Mouse (Mus musculus) embryonic facial prominence, embryonic 15.5 days (tissue): ENCODE data around the gene Hs6st3. TPM values are rescaled to one million over a fixed set of nuclear protein-coding genes. Genes with fewer than 3 reads are reported as not detected.

Experiments
- ATAC-seq: fragments of 200-750 bp; cut with Nextera tagmentation; 2 replicates; pipeline ENCODE4 v1.8.0; 2017; ENCODE audit warnings: low read depth, moderate TSS enrichment; ENCODE audit not compliant: insufficient number of reproducible peaks, low FRiP score, low TSS enrichment
- H3K27ac ChIP-seq: fragments of 300-500 bp; sonication (generic); replicated peaks from 2 replicates; pipeline ENCODE4 v1.5.1; 2015; ENCODE audit warnings: mild to moderate bottlenecking, inconsistent platforms
- H3K27me3 ChIP-seq: fragments of 300-500 bp; sonication (generic); 2 replicates; pipeline ENCODE4 v1.6.1; 2015; ENCODE audit warnings: inconsistent platforms
- H3K36me3 ChIP-seq: fragments of 300-500 bp; sonication (generic); 2 replicates; pipeline ENCODE4 v1.6.1; 2015; ENCODE audit warnings: mild to moderate bottlenecking, inconsistent platforms
- H3K4me1 ChIP-seq: fragments of 300-500 bp; sonication (generic); 2 replicates; pipeline ENCODE4 v1.6.1; 2015; ENCODE audit warnings: inconsistent platforms
- H3K4me2 ChIP-seq: fragments of 300-500 bp; sonication (generic); replicated peaks from 2 replicates; pipeline ENCODE4 v1.6.1; 2015; ENCODE audit warnings: mild to moderate bottlenecking, inconsistent platforms
- H3K4me3 ChIP-seq: fragments of 300-500 bp; sonication (generic); replicated peaks from 2 replicates; pipeline ENCODE4 v1.5.1; 2015; ENCODE audit warnings: mild to moderate bottlenecking, inconsistent platforms
- H3K9ac ChIP-seq: fragments of 300-500 bp; sonication (generic); 2 replicates; pipeline ENCODE4 v1.6.1; 2015; ENCODE audit warnings: inconsistent platforms
- H3K9me3 ChIP-seq: fragments of 300-500 bp; sonication (generic); replicated peaks from 2 replicates; pipeline ENCODE4 v1.6.1; 2016; ENCODE audit warnings: inconsistent platforms
- WGBS: fragments of 180-500 bp; shearing (Covaris S2); methylation state at CpG from one replicate; pipeline ENCODE4 v1.1.7; 2015; 5-methylcytosine and 5-hydroxymethylcytosine counted together
- polyA plus RNA-seq: library from polyadenylated mRNA; unstranded; fragments of >200 nt; fragmentation: Nextera tagmentation; extraction: Ambion mirVana; gene quantifications from 2 replicates; pipeline ENCODE4 v1.2.1, GENCODE M21; 2015

The Hs6st3 gene
- polyA plus RNA-seq, 1 experiment from 2014 or later: 0.19 TPM

- H3K4me1 ChIP-seq: peaks cover 22% of the 10 kb centered on the region
- WGBS: under 1% methylated on average over 38 of the region's 38 CpGs
- no peaks in the 10 kb centered on the region for H3K9me3 ChIP-seq
- peak; percentile 82 for ATAC-seq
- peaks cover 46% of the 10 kb centered on the region for H3K27me3 ChIP-seq
- H3K9ac ChIP-seq: peak overlapping the region; percentile 45
- peak overlapping the region; percentile 63 for H3K4me3 ChIP-seq
- no peak overlapping the region for H3K27ac ChIP-seq
- peak overlapping the region; percentile 99 for H3K4me2 ChIP-seq
- no peaks in the 10 kb centered on the region for H3K36me3 ChIP-seq
These were observed 632 bp upstream of the Hs6st3 start for GRCm38 (mm10) chr14:119137512-119137905.

GRCm38 (mm10) chr14:119138786-119139100, 602 bp downstream of the Hs6st3 start:
- H3K4me3 ChIP-seq: peak overlapping the region; percentile 63
- H3K27ac ChIP-seq: no peak overlapping the region
- peaks cover 46% of the 10 kb centered on the region for H3K27me3 ChIP-seq
- 1% methylated on average over 20 of the region's 20 CpGs for WGBS
- peaks cover 22% of the 10 kb centered on the region for H3K4me1 ChIP-seq
- H3K9me3 ChIP-seq: no peaks in the 10 kb centered on the region
- peak overlapping the region; percentile 99 for H3K4me2 ChIP-seq
- H3K36me3 ChIP-seq: no peaks in the 10 kb centered on the region
- no peak for ATAC-seq
- no peak overlapping the region for H3K9ac ChIP-seq

DNA sequence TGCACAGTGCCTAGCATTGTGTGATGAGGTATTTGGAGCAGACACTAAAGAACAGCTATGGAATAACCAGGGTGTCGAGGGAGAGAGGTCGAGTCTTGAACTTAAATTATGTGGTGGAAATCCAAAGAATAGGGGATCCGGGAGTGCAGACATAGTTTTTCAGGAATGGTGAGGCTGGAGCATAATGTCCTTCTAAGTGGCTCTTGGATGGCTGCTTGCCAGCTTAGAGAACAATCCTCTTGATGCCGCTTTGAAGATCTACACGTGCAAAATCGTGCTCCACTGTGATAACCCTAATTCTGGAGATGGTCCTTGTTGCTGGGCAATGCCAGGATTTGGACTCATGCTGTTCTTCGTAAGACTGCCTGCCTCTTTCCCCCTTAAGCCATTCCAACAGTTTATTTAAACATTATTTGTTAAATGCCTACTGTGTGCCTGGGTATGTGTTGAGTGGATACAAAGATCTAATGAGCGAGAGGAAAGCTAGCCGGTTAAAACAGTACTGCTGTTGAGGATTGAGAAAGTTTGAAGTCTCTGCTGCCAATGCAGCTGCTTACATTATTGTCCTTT, 1.3 kb downstream of the Hs6st3 start:
- H3K9ac ChIP-seq: no peak overlapping the region
- H3K4me2 ChIP-seq: 0 out of 2 replicates have a peak overlapping the region, but pooled peaks have one; percentile 99
- H3K36me3 ChIP-seq: no peaks in the 10 kb centered on the region
- H3K4me1 ChIP-seq: peaks cover 22% of the 10 kb centered on the region
- no peak for ATAC-seq
- peak overlapping the region; percentile 63; the same call in 1 of the 2 replicates for H3K4me3 ChIP-seq
- 44% methylated on average over 9 of the region's 9 CpGs for WGBS
- H3K27ac ChIP-seq: no peak overlapping the region
- H3K27me3 ChIP-seq: peaks cover 44% of the 10 kb centered on the region
- H3K9me3 ChIP-seq: no peaks in the 10 kb centered on the region

DNA sequence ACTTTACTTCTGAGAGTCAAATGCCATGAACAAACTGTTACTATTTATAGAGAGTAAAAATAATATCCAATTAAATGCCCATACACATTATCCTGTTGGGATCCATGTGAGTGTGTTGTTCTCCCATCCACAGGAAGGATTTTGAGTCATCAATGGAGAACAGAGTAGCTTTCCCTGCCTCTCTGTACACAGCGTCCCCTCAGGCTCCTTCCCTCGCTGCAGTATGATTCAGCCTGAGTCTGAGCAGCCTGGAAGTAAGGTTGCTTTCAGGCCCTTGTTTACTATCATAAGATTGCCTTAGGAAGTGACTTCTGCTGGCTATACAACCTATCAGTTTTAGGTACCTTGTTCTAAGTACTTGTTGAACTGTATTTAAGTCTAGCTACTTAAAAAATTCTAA, 14.9 kb downstream of the Hs6st3 start:
- no peak for ATAC-seq
- Histone ChIP-seq H3K4me1 (no peaks in the 10 kb centered on the region), H3K4me2 (no peak overlapping the region), H3K36me3 (no peaks in the 10 kb centered on the region), H3K27ac (no peak overlapping the region), H3K27me3 (no peaks in the 10 kb centered on the region), H3K9me3 (peaks cover 11% of the 10 kb centered on the region; the same call in 1 of the 2 replicates), H3K9ac (no peak overlapping the region), H3K4me3 (no peak overlapping the region)
- WGBS: 46% methylated on average over 2 of the region's 2 CpGs

DNA sequence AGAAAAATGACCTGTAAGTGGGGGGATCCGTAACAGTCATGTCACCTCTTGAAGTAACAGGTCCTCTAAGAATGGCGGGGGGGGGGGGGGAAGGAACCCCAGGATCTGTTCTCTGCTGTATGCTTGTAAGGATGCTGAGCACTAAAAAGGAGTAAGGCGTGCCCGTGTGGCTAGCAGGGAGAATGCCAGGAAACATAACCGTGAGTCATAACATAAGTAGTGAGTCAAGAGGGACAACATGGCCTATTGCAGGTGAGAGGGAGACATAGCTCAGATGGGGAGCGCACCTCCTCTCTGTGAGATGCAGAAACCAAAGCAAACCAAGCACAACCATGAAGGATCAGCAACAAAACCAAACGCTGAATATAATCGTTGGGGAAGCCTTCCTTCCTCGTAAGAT, 55.8 kb downstream of the Hs6st3 start:
- Histone ChIP-seq H3K9me3 (no peaks in the 10 kb centered on the region), H3K27me3 (no peaks in the 10 kb centered on the region), H3K36me3 (no peaks in the 10 kb centered on the region), H3K4me1 (no peaks in the 10 kb centered on the region), H3K4me3 (no peak overlapping the region), H3K27ac (no peak overlapping the region), H3K4me2 (no peak overlapping the region), H3K9ac (no peak overlapping the region)
- ATAC-seq: no peak
- 84% methylated on average over 9 of the region's 9 CpGs for WGBS

- WGBS: 77% methylated on average over 7 of the region's 7 CpGs
- ATAC-seq: no peak
These were observed 65.4 kb downstream of the Hs6st3 start for GRCm38 (mm10) chr14:119203508-119203907.

DNA sequence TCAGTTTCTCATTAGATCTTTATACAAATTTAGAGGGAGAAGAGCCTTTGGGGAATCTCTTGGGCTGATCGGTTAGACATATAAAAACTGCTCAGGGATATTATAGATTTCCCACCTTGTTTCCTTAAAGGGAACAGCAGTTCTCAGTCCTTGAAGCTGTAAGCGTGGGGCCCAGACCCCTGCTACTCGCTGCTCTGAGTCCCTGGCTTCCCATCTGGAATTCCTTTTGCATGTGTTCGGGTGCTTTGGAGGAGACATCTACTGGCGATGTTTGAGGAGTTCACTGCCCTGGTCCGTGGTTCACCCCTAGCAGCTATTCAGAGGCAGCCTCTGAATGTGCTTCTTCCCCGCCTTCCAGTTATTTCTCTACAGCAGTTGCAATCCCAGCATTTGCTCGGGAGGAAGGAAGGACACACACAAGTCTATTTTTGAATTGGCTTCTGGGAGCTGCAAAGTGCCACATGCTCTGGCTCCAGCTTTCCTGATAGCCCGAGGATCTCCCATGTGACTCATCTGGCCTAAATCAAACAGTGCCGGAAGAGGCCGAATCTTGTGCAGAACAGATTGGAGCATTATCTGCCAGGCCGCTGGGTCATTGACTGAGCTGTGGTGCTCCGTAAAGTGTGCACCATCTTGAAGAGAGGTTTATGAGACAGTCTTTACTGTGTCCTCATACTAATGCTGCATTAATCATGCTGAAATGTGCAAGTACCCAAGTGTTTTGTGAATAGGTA, 77.6 kb downstream of the Hs6st3 start:
- Histone ChIP-seq H3K27ac (no peak overlapping the region), H3K36me3 (no peaks in the 10 kb centered on the region), H3K4me3 (no peak overlapping the region), H3K9ac (no peak overlapping the region), H3K4me1 (no peaks in the 10 kb centered on the region), H3K27me3 (no peaks in the 10 kb centered on the region), H3K4me2 (no peak overlapping the region), H3K9me3 (no peaks in the 10 kb centered on the region)
- no peak for ATAC-seq
- 54% methylated on average over 13 of the region's 13 CpGs for WGBS

More at GRCm38 (mm10) chr14:119203508-119203907, 65.4 kb downstream of the Hs6st3 start:
- H3K4me3 ChIP-seq: no peak overlapping the region
- H3K27ac ChIP-seq: no peak overlapping the region
- H3K9ac ChIP-seq: no peak overlapping the region
- H3K9me3 ChIP-seq: no peaks in the 10 kb centered on the region
- H3K4me1 ChIP-seq: no peaks in the 10 kb centered on the region
- no peaks in the 10 kb centered on the region for H3K36me3 ChIP-seq
- H3K27me3 ChIP-seq: no peaks in the 10 kb centered on the region
- no peak overlapping the region for H3K4me2 ChIP-seq

DNA sequence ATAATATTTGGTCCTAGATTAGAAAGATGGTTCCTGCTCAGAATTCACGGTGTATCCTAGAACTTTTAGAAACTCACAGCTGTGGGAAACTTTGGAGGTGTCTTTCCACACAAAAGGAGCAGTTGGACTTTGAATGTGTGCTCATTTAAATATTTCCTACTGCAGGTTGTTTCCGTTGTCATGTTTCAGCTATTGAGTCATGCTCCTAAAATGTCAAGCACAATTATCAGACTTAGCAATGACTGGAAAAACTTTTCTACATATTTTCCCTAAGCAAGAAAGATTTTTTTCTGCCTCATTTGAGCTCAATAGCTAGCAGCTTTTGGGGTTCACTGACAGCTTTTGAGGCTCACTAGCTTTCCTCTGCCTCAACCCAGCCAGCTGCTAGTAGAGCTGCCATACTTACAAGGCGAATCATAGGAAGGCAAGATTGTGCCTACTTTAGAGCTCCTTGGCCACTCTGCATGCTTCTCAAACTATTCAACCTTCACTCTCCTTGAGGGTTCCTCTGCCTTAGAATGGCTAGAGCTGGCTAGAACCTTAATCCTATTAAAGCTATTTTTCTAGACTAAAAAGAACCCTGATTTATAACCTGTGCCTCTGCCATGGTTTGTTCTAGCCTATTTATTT, 89.7 kb downstream of the Hs6st3 start:
- Histone ChIP-seq H3K4me2 (no peak overlapping the region), H3K36me3 (no peaks in the 10 kb centered on the region), H3K9me3 (no peaks in the 10 kb centered on the region), H3K4me1 (no peaks in the 10 kb centered on the region), H3K27me3 (no peaks in the 10 kb centered on the region), H3K4me3 (no peak overlapping the region), H3K9ac (no peak overlapping the region), H3K27ac (no peak overlapping the region)
- WGBS: 70% methylated on average over 3 of the region's 3 CpGs
- ATAC-seq: no peak

DNA sequence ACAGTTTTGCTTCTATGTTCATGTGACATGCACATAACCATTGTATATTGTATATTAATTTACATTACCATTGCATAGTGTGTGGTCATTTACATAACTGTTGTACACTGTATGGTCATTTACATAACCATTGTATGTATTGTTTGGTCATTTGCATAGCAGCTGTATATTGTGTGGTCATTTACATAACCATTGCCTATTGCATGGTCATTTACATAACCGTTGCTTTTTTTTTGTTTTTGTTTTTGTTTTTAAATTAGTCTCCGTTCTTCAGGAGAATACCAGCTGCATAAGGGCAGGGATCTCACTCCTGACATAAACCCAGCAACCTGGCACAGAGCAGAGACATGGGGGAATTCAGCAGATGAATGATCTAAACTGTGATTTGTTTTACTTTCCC, 95.5 kb downstream of the Hs6st3 start:
- Histone ChIP-seq H3K27ac (no peak overlapping the region), H3K9me3 (no peaks in the 10 kb centered on the region), H3K27me3 (no peaks in the 10 kb centered on the region), H3K36me3 (no peaks in the 10 kb centered on the region), H3K4me3 (no peak overlapping the region), H3K4me2 (no peak overlapping the region), H3K9ac (no peak overlapping the region), H3K4me1 (no peaks in the 10 kb centered on the region)
- no peak for ATAC-seq
- WGBS: 82% methylated on average over 2 of the region's 2 CpGs

- H3K4me1 ChIP-seq: no peaks in the 10 kb centered on the region
- H3K27ac ChIP-seq: no peak overlapping the region
- no peaks in the 10 kb centered on the region for H3K27me3 ChIP-seq
- H3K4me3 ChIP-seq: no peak overlapping the region
- no peak for ATAC-seq
- H3K9ac ChIP-seq: no peak overlapping the region
- no peaks in the 10 kb centered on the region for H3K9me3 ChIP-seq
- no peaks in the 10 kb centered on the region for H3K36me3 ChIP-seq
- 93% methylated on average over 6 of the region's 6 CpGs for WGBS
- no peak overlapping the region for H3K4me2 ChIP-seq
These were observed 109.0 kb downstream of the Hs6st3 start for GRCm38 (mm10) chr14:119247131-119247530.

- Histone ChIP-seq H3K4me3 (no peak overlapping the region), H3K9ac (no peak overlapping the region), H3K36me3 (no peaks in the 10 kb centered on the region), H3K27me3 (no peaks in the 10 kb centered on the region), H3K9me3 (no peaks in the 10 kb centered on the region), H3K27ac (no peak overlapping the region), H3K4me2 (no peak overlapping the region), H3K4me1 (no peaks in the 10 kb centered on the region)
- ATAC-seq: no peak
- WGBS: 69% methylated on average over 16 of the region's 16 CpGs
These were observed 110.0 kb downstream of the Hs6st3 start for GRCm38 (mm10) chr14:119248001-119248607.
